Mouse (Mus musculus) forebrain, embryonic 16.5 days (tissue): ENCODE measurements around the gene Tap2. TPM values are rescaled to one million over a fixed set of nuclear protein-coding genes. Genes with fewer than 3 reads are reported as not detected.

Experiments used
- ATAC-seq: fragments of 200-750 bp; cut with Nextera tagmentation; 2 replicates; pipeline ENCODE4 v1.8.0; 2017; ENCODE audit warnings: mild to moderate bottlenecking, moderate library complexity
- H3K27ac ChIP-seq: fragments of 300-500 bp; sonication (generic); 2 replicates; pipeline ENCODE4 v1.5.1; 2014; ENCODE audit warnings: low read length, control low read depth
- H3K27me3 ChIP-seq: fragments of 300-500 bp; sonication (generic); replicated peaks from 2 replicates; pipeline ENCODE4 v1.6.1; 2014; ENCODE audit warnings: low read length; ENCODE audit not compliant: control insufficient read depth, insufficient read depth
- H3K36me3 ChIP-seq: fragments of 300-500 bp; sonication (generic); 2 replicates; pipeline ENCODE4 v1.6.1; 2014; ENCODE audit not compliant: control insufficient read depth, insufficient read depth
- H3K4me1 ChIP-seq: fragments of 300-500 bp; sonication (generic); replicated peaks from 2 replicates; pipeline ENCODE4 v1.6.1; 2014; ENCODE audit warnings: low read length; ENCODE audit not compliant: control insufficient read depth, insufficient read depth
- H3K4me2 ChIP-seq: fragments of 300-500 bp; sonication (generic); 2 replicates; pipeline ENCODE4 v1.6.1; 2014; ENCODE audit warnings: mild to moderate bottlenecking, low read length, control low read depth
- H3K4me3 ChIP-seq: fragments of 300-500 bp; sonication (generic); replicated peaks from 2 replicates; pipeline ENCODE4 v1.5.1; 2014; ENCODE audit warnings: mild to moderate bottlenecking, low read length, control low read depth
- H3K9ac ChIP-seq: fragments of 300-500 bp; sonication (generic); replicated peaks from 2 replicates; pipeline ENCODE4 v1.6.1; 2014; ENCODE audit warnings: low read depth, low read length, control low read depth
- H3K9me3 ChIP-seq: fragments of 300-500 bp; sonication (generic); 2 replicates; pipeline ENCODE4 v1.6.1; 2016; ENCODE audit warnings: low read length; ENCODE audit not compliant: control insufficient read depth
- WGBS: fragments of 180-500 bp; shearing (Covaris S2); extraction: QIAGEN DNeasy Blood & Tissue Kit; methylation state at CpG from one replicate; pipeline ENCODE4 v1.1.7; 2014; 5-methylcytosine and 5-hydroxymethylcytosine counted together
- polyA plus RNA-seq: library from polyadenylated mRNA; unstranded; fragments of >200 nt; fragmentation: Nextera tagmentation; extraction: Ambion mirVana; gene quantifications from 2 replicates; pipeline ENCODE4 v1.2.1, GENCODE M21; 2015

Gene Tap2
- polyA plus RNA-seq, 1 experiment from 2014 or later: 1.6 TPM

GRCm38 (mm10) chr17:34249878-34250277 lies 46.6 kb downstream of the Tap2 start:
- no peak overlapping the region for H3K9ac ChIP-seq
- no peaks in the 10 kb centered on the region for H3K36me3 ChIP-seq
- H3K27ac ChIP-seq: no peak overlapping the region
- no peak for ATAC-seq
- H3K27me3 ChIP-seq: no peaks in the 10 kb centered on the region
- H3K4me2 ChIP-seq: no peak overlapping the region
- no peak overlapping the region for H3K4me3 ChIP-seq
- 10% methylated on average over 4 of the region's 4 CpGs for WGBS
- no peaks in the 10 kb centered on the region for H3K9me3 ChIP-seq
- no peaks in the 10 kb centered on the region for H3K4me1 ChIP-seq

GRCm38 (mm10) chr17:34251666-34252065 lies 48.3 kb downstream of the Tap2 start:
- Histone ChIP-seq H3K9ac (no peak overlapping the region), H3K9me3 (no peaks in the 10 kb centered on the region), H3K27me3 (no peaks in the 10 kb centered on the region), H3K4me2 (no peak overlapping the region), H3K36me3 (no peaks in the 10 kb centered on the region), H3K27ac (no peak overlapping the region), H3K4me1 (no peaks in the 10 kb centered on the region), H3K4me3 (no peak overlapping the region)
- WGBS: 48% methylated on average over 4 of the region's 4 CpGs
- no peak for ATAC-seq

- Histone ChIP-seq H3K27me3 (no peaks in the 10 kb centered on the region), H3K4me2 (no peak overlapping the region), H3K36me3 (no peaks in the 10 kb centered on the region), H3K9ac (no peak overlapping the region), H3K27ac (no peak overlapping the region), H3K4me1 (no peaks in the 10 kb centered on the region), H3K4me3 (no peak overlapping the region), H3K9me3 (no peaks in the 10 kb centered on the region)
- 85% methylated on average over 5 of the region's 5 CpGs for WGBS
- ATAC-seq: no peak
Observed at GRCm38 (mm10) chr17:34256501-34256900, 53.2 kb downstream of the Tap2 start.

- Histone ChIP-seq H3K9ac (no peak within 1 kb of the TSS), H3K9me3 (no peaks in the 10 kb centered on the region), H3K4me2 (no peak within 1 kb of the TSS), H3K27me3 (0 out of 2 replicates have a peak, but pooled peaks cover 2% of the 10 kb centered on the region), H3K4me1 (no peaks in the 10 kb centered on the region), H3K27ac (no peak within 1 kb of the TSS), H3K4me3 (no peak within 1 kb of the TSS), H3K36me3 (no peaks in the 10 kb centered on the region)
- WGBS: 70% methylated on average over 11 of the region's 11 CpGs
- no peak for ATAC-seq
Observed at GRCm38 (mm10) chr17:34257594-34258375, 54.5 kb downstream of the Tap2 start, which contains the start of gene H2-Ab1. Gene H2-Ab1 (plus strand): TSS chr17:34257689.

- 74% methylated on average over 5 of the region's 5 CpGs for WGBS
- Histone ChIP-seq H3K4me1 (peaks cover 17% of the 10 kb centered on the region), H3K4me2 (no peak overlapping the region), H3K9ac (no peak overlapping the region), H3K36me3 (no peaks in the 10 kb centered on the region), H3K9me3 (no peaks in the 10 kb centered on the region), H3K27me3 (peaks cover 15% of the 10 kb centered on the region), H3K27ac (no peak overlapping the region), H3K4me3 (no peak overlapping the region)
- ATAC-seq: no peak
Observed at GRCm38 (mm10) chr17:34260551-34260950, 57.2 kb downstream of the Tap2 start.

GRCm38 (mm10) chr17:34261502-34261901 lies 58.2 kb downstream of the Tap2 start:
- Histone ChIP-seq H3K9me3 (no peaks in the 10 kb centered on the region), H3K27me3 (peaks cover 15% of the 10 kb centered on the region), H3K4me3 (no peak overlapping the region), H3K27ac (no peak overlapping the region), H3K36me3 (no peaks in the 10 kb centered on the region), H3K4me2 (no peak overlapping the region), H3K9ac (no peak overlapping the region), H3K4me1 (peaks cover 17% of the 10 kb centered on the region)
- ATAC-seq: peak; percentile 69
- 20% methylated on average over 4 of the region's 4 CpGs for WGBS

GRCm38 (mm10) chr17:34263068-34263467 lies 59.7 kb downstream of the Tap2 start:
- Histone ChIP-seq H3K27ac (no peak overlapping the region), H3K9me3 (no peaks in the 10 kb centered on the region), H3K9ac (no peak overlapping the region), H3K4me3 (peak overlapping the region; percentile 44), H3K36me3 (no peaks in the 10 kb centered on the region), H3K4me2 (peak overlapping the region; percentile 71), H3K27me3 (peaks cover 15% of the 10 kb centered on the region), H3K4me1 (peaks cover 17% of the 10 kb centered on the region)
- WGBS: 0% methylated on average over 8 of the region's 8 CpGs
- ATAC-seq: peak; percentile 90

- H3K27ac ChIP-seq: no peak overlapping the region
- H3K36me3 ChIP-seq: no peaks in the 10 kb centered on the region
- peaks cover 17% of the 10 kb centered on the region for H3K4me1 ChIP-seq
- no peak for ATAC-seq
- WGBS: 6% methylated on average over 14 of the region's 14 CpGs
- H3K9ac ChIP-seq: no peak overlapping the region
- H3K4me3 ChIP-seq: peak overlapping the region; percentile 44
- H3K27me3 ChIP-seq: peaks cover 15% of the 10 kb centered on the region
- H3K4me2 ChIP-seq: peak overlapping the region; percentile 90
- no peaks in the 10 kb centered on the region for H3K9me3 ChIP-seq
Observed at GRCm38 (mm10) chr17:34263811-34264371, 60.6 kb downstream of the Tap2 start.

- Histone ChIP-seq H3K4me1 (peaks cover 17% of the 10 kb centered on the region), H3K27ac (no peak overlapping the region), H3K9ac (peak overlapping the region; percentile 59), H3K4me3 (peak overlapping the region; percentile 52), H3K9me3 (no peaks in the 10 kb centered on the region), H3K36me3 (no peaks in the 10 kb centered on the region), H3K4me2 (peak overlapping the region; percentile 90), H3K27me3 (peaks cover 15% of the 10 kb centered on the region)
- no peak for ATAC-seq
- WGBS: under 1% methylated on average over 93 of the region's 93 CpGs
Observed at GRCm38 (mm10) chr17:34264452-34265351, 61.4 kb downstream of the Tap2 start.
